Mouse (Mus musculus) heart, postnatal 36 days (tissue): ENCODE results near the gene Tnfsf15. TPM values are rescaled to one million over a fixed set of nuclear protein-coding genes. Genes with fewer than 3 reads are reported as not detected.

Source experiments
- DNase-seq, 2 experiments: peaks; one replicate each; pipeline ENCODE4 v3.0.0; 2021 to 2022
- intact Hi-C: fragments of 180-260 bp; cut with DNase I; formaldehyde crosslinking; loops from one replicate; pipeline ENCODE4 v1.15.1; 2025
- total RNA-seq, 2 experiments: library from RNA; stranded (reverse); gene quantifications; 2 replicates each; pipeline ENCODE4 v1.2.3; 2021

Gene Tnfsf15
- total RNA-seq, 2 experiments from 2014 or later: not detected

DNA sequence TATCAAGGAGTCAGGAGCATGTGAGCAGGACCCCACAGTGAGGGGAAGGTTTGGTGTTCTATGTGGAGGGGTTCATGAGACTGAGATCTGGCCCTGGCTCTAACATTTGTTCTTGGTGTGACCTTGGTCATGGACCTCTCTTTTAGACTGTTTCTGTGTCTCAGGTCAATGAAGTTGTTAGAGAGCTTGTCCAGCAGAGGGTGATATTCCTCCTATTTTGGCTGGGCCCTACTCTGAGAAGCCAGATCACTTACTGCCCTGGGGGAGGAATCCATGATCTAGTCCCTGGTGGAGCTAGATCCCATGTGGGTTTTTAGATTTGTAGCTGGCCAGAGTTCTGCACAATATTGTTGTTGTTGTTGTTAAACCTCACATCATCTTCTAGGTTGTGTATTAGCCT is 58.8 kb downstream of the Tnfsf15 start:
- DNase-seq: peak; percentile 8 to 20
- intact Hi-C loops: loop anchor here (1.0 to 10.0 kb wide), 5 partner anchors 158 to 809 kb away; no protein-coding TSS in a partner anchor

DNA sequence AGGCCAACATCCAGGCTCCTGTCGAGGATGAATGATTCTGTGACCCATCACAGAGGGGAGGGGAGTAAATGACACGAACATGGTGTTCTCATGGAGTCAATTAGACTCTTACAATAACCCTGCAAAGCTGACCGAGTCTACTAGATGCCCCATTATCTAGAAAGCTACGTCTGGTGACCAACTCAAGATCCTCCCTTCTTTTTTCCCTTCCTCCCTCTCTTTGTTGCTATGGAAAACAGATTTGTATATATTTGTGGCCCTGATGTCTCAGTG is 59.7 kb downstream of the Tnfsf15 start:
- intact Hi-C loops: loop anchor here (5.0 to 10.0 kb wide), 3 partner anchors 180 to 810 kb away; no protein-coding TSS in a partner anchor
- no peak for DNase-seq

DNA sequence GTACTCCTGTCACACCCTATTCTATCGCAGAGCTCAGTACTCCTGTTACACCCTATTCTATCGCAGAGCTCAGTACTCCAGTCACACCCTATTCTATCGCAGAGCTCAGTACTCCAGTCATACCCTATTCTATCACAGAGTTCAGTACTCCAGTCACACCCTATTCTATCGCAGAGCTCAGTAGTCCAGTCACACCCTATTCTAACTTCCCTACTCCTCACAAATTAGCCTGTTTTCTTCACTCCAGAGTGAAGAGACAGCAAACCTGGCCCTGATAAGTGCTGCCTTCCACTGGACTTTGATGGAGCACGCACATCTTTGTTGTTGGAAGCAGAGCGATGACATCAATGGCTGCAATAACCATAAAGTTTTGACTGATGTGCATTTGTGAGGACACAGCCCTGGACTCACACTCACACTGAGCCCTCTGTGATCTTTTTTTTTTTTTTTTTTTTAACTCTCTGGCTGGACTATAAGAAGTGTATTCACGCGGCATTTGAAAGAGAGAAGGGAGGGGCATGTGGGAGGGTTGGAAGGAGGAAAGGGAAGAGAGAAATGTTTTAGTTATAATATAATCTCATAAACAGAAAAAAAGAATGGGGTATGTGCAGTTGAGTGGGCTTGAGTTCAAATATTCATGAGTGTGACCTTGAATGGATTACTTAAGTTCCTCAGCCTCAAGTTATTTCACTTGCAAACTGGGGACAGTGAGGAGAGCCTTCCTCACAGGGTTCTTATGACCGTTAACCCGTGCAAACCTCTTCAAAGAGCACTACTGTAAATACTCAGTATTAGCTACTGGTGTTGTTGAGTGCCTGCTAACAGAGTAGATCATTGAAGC is 60.3 kb downstream of the Tnfsf15 start:
- no peak for DNase-seq
- intact Hi-C loops: loop anchor here (5.0 to 10.0 kb wide), 3 partner anchors 180 to 810 kb away; no protein-coding TSS in a partner anchor

DNA sequence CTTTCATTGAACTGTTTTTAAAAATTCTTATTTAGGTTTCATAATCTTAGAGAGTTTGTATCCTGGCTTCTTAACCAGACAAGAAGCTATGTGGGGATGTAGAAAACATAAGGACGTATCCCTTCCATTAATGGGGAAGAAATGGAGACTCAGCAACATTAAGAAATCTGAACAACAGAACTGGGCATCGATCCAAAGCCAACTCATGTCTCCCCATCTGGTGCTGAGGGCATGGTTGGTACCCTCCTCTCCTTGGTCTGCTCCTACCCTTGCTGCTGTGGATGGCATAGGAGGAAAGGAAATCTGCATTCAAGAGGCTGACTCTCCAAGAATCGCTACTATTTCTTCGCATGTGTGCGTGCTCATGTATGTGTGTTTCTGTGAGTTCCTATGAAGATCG is 61.2 kb downstream of the Tnfsf15 start:
- intact Hi-C loops: loop anchor here (10.0 kb wide), 2 partner anchors 179 to 811 kb away; no protein-coding TSS in a partner anchor
- no peak for DNase-seq

DNA sequence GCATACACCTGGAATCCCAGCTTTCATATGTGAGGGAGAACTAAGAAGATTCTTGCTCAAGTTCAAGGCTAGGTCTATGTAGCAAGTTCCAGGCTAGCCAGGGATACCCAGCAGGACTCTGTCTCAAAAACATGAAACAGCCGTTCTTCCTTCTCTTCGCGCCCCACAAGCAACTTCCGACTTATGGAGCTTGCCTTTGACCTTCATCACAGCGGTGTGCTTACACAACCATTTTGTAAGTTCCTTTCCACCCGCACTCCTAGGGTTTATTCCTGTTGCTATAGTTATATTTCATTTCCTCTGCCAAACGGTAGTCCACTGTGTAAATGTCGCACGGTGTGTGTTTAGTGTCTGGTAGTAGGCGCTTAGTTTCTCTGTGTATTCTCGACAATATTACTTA is 61.9 kb downstream of the Tnfsf15 start:
- DNase-seq: no peak
- intact Hi-C loops: loop anchor here (10.0 kb wide), 2 partner anchors 178 to 812 kb away; no protein-coding TSS in a partner anchor

DNA sequence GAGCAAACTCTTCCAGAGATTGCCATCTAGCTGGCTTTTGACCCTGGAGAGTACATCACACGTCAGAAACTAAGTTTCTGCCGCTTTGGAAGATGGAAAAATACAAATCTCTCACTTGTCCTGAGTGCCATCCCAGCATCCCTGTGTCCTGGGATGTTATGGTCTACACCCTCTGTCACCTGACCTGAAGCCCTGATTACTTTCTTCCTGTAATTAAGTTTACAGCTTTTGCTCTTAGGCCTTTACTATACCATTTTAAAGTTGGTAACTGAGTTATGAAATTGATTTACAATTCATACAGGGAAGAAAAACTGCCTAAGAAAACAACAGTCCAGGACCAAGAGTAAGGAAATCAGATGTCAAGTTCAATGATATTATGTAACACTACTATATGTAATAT is 62.5 kb downstream of the Tnfsf15 start:
- intact Hi-C loops: loop anchor here (10.0 kb wide), 2 partner anchors 178 to 812 kb away; no protein-coding TSS in a partner anchor
- DNase-seq: no peak

DNA sequence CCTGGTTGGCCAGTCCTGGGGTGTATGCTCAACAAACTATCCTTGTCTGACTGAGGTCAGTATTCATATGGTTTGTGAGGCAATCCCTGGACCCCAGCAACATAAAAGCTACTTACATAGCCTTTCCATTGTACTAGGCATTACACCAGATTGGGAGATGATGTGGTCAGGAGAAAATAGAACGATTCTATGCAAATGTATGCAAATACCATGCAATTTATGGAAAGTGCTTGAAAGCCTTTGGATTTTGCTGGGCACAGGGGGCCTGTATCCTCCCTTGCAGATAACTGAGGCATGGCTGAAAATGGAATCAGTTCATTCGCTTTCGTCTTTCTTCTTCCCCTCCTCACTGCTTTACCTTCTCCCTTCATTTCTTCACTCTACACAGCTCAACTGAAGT is 63.4 kb downstream of the Tnfsf15 start:
- intact Hi-C loops: loop anchor here (10.0 kb wide), 2 partner anchors 177 to 813 kb away; no protein-coding TSS in a partner anchor
- no peak for DNase-seq

Other genes starting within 250 kb of the Tnfsf15 start
- 10 to 100 TPM; 26.3 to 33.2 TPM for gene Whrn, start 249.1 kb downstream of the Tnfsf15 start, total RNA-seq
- 100 to 1,000 TPM; 150 to 161 TPM for gene Atp6v1g1, start 200.3 kb downstream of the Tnfsf15 start, total RNA-seq
- gene Tmem268, start 186.3 kb downstream of the Tnfsf15 start, total RNA-seq: 10 to 100 TPM in 1 of 2 experiments, 1 to 10 TPM in 1; 8.4 to 12.2 TPM
- not detected for gene Gm11213, start 139.9 kb downstream of the Tnfsf15 start, total RNA-seq
- gene Tex48, start 122.7 kb downstream of the Tnfsf15 start, total RNA-seq: not detected
- not detected for gene Gm11214, start 81.7 kb downstream of the Tnfsf15 start, total RNA-seq
- gene Tnfsf8, start 116.2 kb upstream of the Tnfsf15 start, total RNA-seq: not detected